Mouse (Mus musculus): ENCODE data around the gene Pou2f1. TPM values are rescaled to one million over a fixed set of nuclear protein-coding genes. Genes with fewer than 3 reads are reported as not detected.

Gene Pou2f1
- 10 to 100 TPM; 17.4 to 19.6 TPM for total RNA-seq (2021)
- long read RNA-seq, experiment 1, partial matches to known transcripts, result 4 of 10 reads
- long read RNA-seq, experiment 1, other reads (novel, unspliced or antisense), result 5 of 10 reads
- long read RNA-seq, experiment 2, partial matches to known transcripts, result 1 of 3 reads
- long read RNA-seq, experiment 2, other reads (novel, unspliced or antisense), result 1 of 3 reads

GRCm38 (mm10) chr1:166002520-166003155 lies at the start of gene Pou2f1:
Gene Pou2f1, minus strand, starts transcription at chr1:166002678.
- peak; percentile 94 to 97 for DNase-seq (ENCODE audit: low spot score in 2 of 2)

- DNase-seq (ENCODE audit: low spot score in 2 of 2), result no peak
Observed at GRCm38 (mm10) chr1:166049046-166049827, 46.8 kb upstream of the Pou2f1 start.

GRCm38 (mm10) chr1:166048230-166048911 lies 45.9 kb upstream of the Pou2f1 start:
- DNase-seq (ENCODE audit: low spot score in 2 of 2), result no peak

GRCm38 (mm10) chr1:166047505-166048170 lies 45.2 kb upstream of the Pou2f1 start:
- DNase-seq (ENCODE audit: low spot score in 2 of 2), result no peak

DNA sequence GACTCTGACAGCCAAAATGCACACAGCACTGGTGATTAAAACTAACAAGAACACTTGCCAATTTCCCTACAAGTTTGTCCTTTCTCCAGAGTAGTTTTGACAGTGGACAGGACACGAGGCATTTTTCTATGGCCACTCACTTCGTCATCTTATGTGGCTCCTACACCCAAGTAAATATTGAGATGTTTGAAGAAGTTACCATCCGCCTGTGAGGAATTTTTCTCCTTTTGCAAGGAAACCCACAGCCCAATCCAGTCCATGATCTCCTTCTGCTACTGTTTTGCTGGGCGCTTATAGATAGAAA lies 43.4 kb upstream of the Pou2f1 start:
- DNase-seq (ENCODE audit: low spot score in 2 of 2), result no peak

DNA sequence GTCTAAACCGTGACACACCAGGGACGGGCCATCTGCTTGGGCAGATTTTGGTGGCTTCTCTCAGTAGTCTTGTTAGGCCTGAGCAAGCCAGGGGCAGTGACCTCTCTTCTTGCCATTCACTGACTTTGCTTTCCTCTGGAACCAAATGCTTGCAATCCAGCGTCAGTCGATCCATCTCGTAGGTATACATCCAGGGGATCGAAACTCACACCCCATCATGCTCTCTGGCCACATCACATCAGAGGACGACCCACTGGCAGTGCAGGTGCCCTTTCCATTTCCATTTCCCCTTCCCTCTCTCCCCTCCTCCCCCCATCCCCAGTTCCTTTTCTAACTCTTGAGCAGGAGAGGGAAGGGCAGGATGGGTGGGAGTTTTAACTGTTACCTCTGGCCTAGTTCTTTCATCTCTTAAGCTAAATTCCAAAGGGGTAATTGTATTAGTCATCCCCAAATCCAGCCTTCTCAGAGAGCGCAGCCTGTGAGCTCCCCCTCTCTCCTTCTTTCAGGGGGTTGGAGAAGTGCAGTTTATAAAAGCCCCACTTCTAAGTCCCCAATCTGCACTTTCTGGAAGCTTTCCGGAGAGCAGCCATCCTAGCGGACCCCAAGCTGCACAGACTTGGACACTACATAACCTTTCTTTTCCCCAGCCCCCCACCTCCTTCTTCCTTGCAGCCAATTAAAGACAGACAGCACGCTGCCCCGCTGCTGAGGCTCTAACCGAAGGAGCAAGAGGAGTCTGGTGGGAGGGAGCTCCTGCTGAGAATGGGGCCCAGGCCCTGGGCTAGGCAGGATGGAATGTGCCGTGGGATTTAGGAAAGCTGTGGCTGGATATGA lies 42.8 kb upstream of the Pou2f1 start:
- DNase-seq (ENCODE audit: low spot score in 2 of 2), result no peak

GRCm38 (mm10) chr1:166043451-166044149 lies 41.1 kb upstream of the Pou2f1 start:
- peak; percentile 28 to 30 for DNase-seq (ENCODE audit: low spot score in 2 of 2)

GRCm38 (mm10) chr1:166041501-166041900 lies 39.0 kb upstream of the Pou2f1 start:
- no peak for DNase-seq (ENCODE audit: low spot score in 2 of 2)

GRCm38 (mm10) chr1:166038731-166039332 lies 36.4 kb upstream of the Pou2f1 start:
- DNase-seq (ENCODE audit: low spot score in 2 of 2), result no peak

GRCm38 (mm10) chr1:166035045-166035444 lies 32.6 kb upstream of the Pou2f1 start:
- DNase-seq (ENCODE audit: low spot score in 2 of 2), result no peak

GRCm38 (mm10) chr1:166031673-166032547 lies 29.4 kb upstream of the Pou2f1 start:
- no peak for DNase-seq (ENCODE audit: low spot score in 2 of 2)

GRCm38 (mm10) chr1:166023981-166024380 lies 21.5 kb upstream of the Pou2f1 start:
- no peak for DNase-seq (ENCODE audit: low spot score in 2 of 2)

DNA sequence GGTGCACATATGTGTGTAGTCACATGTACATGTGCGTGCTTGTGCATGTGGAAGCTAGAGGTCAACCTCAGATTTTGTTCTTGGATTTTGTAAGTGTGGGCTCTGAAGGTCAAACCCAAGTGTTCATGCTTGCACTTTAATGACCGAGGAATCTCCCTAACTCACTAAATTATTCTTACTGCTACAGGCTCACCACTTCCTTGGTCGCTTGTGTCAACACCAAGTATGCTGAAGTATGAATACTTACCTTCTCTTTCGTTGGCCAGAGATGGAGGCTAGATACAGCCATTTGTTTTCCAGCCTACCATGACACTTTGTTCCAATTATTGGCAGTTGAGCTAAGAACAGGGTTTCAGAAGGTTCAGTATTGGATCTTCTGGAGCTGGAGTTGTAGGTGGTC lies 14.7 kb upstream of the Pou2f1 start:
- DNase-seq (ENCODE audit: low spot score in 2 of 2), result no peak

DNA sequence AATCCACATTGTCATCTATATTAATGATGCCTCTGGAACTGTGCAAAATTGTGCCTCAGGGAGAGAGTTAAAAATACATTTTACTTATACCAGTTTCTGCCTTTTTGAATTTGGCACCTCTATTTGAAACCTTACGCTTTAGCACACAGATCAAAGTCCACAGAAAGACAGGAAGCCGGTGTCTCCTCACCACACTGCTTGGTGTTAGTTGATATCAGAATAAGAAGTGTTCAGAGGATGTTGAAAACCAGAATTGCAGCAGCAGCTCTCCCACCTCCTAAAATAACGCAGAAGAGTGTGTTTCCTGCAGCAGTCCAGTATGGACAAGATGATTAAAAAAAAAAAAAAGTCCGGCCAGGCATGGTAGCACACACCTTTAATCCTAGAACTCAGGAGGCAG lies 13.8 kb upstream of the Pou2f1 start:
- no peak for DNase-seq (ENCODE audit: low spot score in 2 of 2)

- DNase-seq (ENCODE audit: low spot score in 2 of 2), result no peak
Observed at GRCm38 (mm10) chr1:166014530-166014929, 12.1 kb upstream of the Pou2f1 start.

DNA sequence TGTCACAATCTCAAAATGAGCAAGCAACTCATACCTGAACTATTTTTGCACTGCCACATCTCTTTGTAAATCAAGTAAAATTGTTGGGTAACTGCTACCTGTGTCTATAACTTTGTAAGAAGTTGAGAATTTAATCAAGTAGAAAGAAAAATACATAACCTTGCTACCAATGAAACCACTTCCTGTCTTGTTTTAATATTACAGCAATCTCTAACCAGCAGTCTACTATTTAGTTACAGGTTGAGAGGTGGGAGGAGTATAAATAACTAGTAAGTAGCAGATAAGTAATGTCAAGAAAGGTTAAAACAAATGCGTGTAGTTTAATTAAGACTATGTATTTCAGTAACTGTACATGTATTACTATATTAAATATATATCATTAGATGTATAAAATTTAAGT lies 7.6 kb upstream of the Pou2f1 start:
- no peak for DNase-seq (ENCODE audit: low spot score in 2 of 2)

- no peak for DNase-seq (ENCODE audit: low spot score in 2 of 2)
Observed at GRCm38 (mm10) chr1:166008634-166009350, 6.3 kb upstream of the Pou2f1 start.

DNA sequence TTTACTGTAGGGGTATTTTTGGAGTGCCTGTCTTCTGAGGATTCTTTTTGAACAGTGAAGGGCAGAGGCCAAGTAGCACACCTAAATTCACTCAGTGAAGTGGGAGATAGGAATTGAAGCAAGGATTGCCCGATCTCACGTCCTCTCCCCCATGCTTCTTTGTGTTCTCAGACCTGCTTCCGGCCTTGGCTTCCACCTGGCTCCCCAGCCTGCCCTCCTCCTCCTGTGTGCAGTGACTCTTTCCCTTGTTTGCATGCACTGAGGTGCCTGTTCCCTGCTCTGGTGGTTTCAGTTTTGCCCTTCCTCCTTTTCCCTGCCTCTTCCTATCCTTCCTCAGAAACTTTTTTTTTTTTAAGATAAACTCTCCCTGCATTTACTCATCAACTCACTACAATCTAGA lies 4.5 kb upstream of the Pou2f1 start:
- DNase-seq (ENCODE audit: low spot score in 2 of 2), result no peak
